Mouse (Mus musculus) liver, postnatal 0 days (tissue): Measurements from ENCODE around the gene Sympk. TPM values are rescaled to one million over a fixed set of nuclear protein-coding genes. Genes with fewer than 3 reads are reported as not detected.

Experiments used
- ATAC-seq: fragments of 200-750 bp; cut with Nextera tagmentation; 2 replicates; pipeline ENCODE4 v1.8.0; 2017; ENCODE audit warnings: mild to moderate bottlenecking, moderate library complexity
- DNase-seq: peaks from one replicate; pipeline ENCODE4 v3.0.0-alpha.2; 2016
- H3K27ac ChIP-seq: fragments of 300-500 bp; sonication (generic); 2 replicates; pipeline ENCODE4 v1.5.1; 2014; ENCODE audit warnings: antibody characterized with exemption, moderate library complexity, mild to moderate bottlenecking, low read depth
- H3K27me3 ChIP-seq: fragments of 300-500 bp; sonication (generic); 2 replicates; pipeline ENCODE4 v1.6.1; 2014; ENCODE audit warnings: low read length, control low read depth, mixed read lengths; ENCODE audit not compliant: insufficient read depth
- H3K36me3 ChIP-seq: fragments of 300-500 bp; sonication (generic); replicated peaks from 2 replicates; pipeline ENCODE4 v1.6.1; 2014; ENCODE audit warnings: mild to moderate bottlenecking, control low read depth, low read length, moderate library complexity, mixed read lengths; ENCODE audit not compliant: insufficient read depth
- H3K4me1 ChIP-seq: fragments of 300-500 bp; sonication (generic); 2 replicates; pipeline ENCODE4 v1.6.1; 2014; ENCODE audit warnings: antibody characterized with exemption, mild to moderate bottlenecking, control low read depth; ENCODE audit not compliant: insufficient read depth
- H3K4me2 ChIP-seq: fragments of 300-500 bp; sonication (generic); 2 replicates; pipeline ENCODE4 v1.6.1; 2014; ENCODE audit warnings: low read depth, mild to moderate bottlenecking, low read length, moderate library complexity, mixed read lengths
- H3K4me3 ChIP-seq: fragments of 300-500 bp; sonication (generic); 2 replicates; pipeline ENCODE4 v1.5.1; 2014; ENCODE audit warnings: low read depth, low read length
- H3K9ac ChIP-seq: fragments of 300-500 bp; sonication (generic); replicated peaks from 2 replicates; pipeline ENCODE4 v1.6.1; 2014; ENCODE audit warnings: mild to moderate bottlenecking, moderate library complexity
- H3K9me3 ChIP-seq: fragments of 300-500 bp; sonication (generic); 2 replicates; pipeline ENCODE4 v1.6.1; 2016; ENCODE audit warnings: mild to moderate bottlenecking, control low read depth, low read length, mixed read lengths
- CTCF ChIP-seq: sonication (generic); IDR thresholded peaks from 2 replicates; pipeline ENCODE4 v1.5.1; 2016; ENCODE audit warnings: antibody characterized with exemption, low read depth
- EP300 ChIP-seq: IDR thresholded peaks from 2 replicates; pipeline ENCODE4 v1.6.1; 2016; ENCODE audit warnings: antibody characterized with exemption, low read depth, mild to moderate bottlenecking
- WGBS: fragments of 180-500 bp; shearing (Covaris S2); extraction: QIAGEN DNeasy Blood & Tissue Kit; methylation state at CpG from one replicate; pipeline ENCODE4 v1.1.7; 2014; ENCODE audit not compliant: insufficient replicate concordance; 5-methylcytosine and 5-hydroxymethylcytosine counted together
- polyA plus RNA-seq: library from polyadenylated mRNA; unstranded; fragments of >200 nt; fragmentation: Nextera tagmentation; extraction: Ambion mirVana; gene quantifications from 2 replicates; pipeline ENCODE4 v1.2.1, GENCODE M21; 2015

The Sympk gene
- 6.9 and 7.1 TPM in 2 replicates for polyA plus RNA-seq

- peak within 1 kb of the TSS; percentile 100 for H3K4me3 ChIP-seq
- H3K27me3 ChIP-seq: peaks cover 16% of the 10 kb centered on the region
- ATAC-seq: peak; percentile 91
- peaks cover 24% of the 10 kb centered on the region for H3K4me1 ChIP-seq
- H3K9me3 ChIP-seq: no peaks in the 10 kb centered on the region
- TF ChIP-seq EP300: no peak; the same call in 1 of the 2 replicates
- TF ChIP-seq CTCF: no peak
- peak; percentile 96 for DNase-seq
- H3K9ac ChIP-seq: peak within 1 kb of the TSS; percentile 97
- peaks cover 4% of the 10 kb centered on the region; the same call in 1 of the 2 replicates for H3K36me3 ChIP-seq
- peak within 1 kb of the TSS; percentile 98 for H3K4me2 ChIP-seq
- peak within 1 kb of the TSS; percentile 87 for H3K27ac ChIP-seq
- under 1% methylated on average over 34 of the region's 50 CpGs for WGBS
These were observed at the start of gene Sympk for GRCm38 (mm10) chr7:19024096-19024506. TSS of gene Sympk (plus strand) at chr7:19024377.

GRCm38 (mm10) chr7:18978381-18978780, 45.8 kb upstream of the Sympk start:
- TF ChIP-seq CTCF (no peak), EP300 (no peak)
- H3K36me3 ChIP-seq: no peaks in the 10 kb centered on the region
- DNase-seq (no peak), ATAC-seq (no peak)
- H3K27me3 ChIP-seq: no peaks in the 10 kb centered on the region
- H3K9ac ChIP-seq: no peak overlapping the region
- H3K27ac ChIP-seq: no peak overlapping the region
- no peak overlapping the region for H3K4me3 ChIP-seq
- H3K4me2 ChIP-seq: no peak overlapping the region
- no peaks in the 10 kb centered on the region for H3K9me3 ChIP-seq
- no peaks in the 10 kb centered on the region for H3K4me1 ChIP-seq
- WGBS: 91% methylated on average over 9 of the region's 9 CpGs

GRCm38 (mm10) chr7:18986503-18986902, 37.7 kb upstream of the Sympk start:
- no peak overlapping the region for H3K27ac ChIP-seq
- ATAC-seq (no peak), DNase-seq (no peak)
- no peak overlapping the region for H3K9ac ChIP-seq
- TF ChIP-seq CTCF: no peak
- peak; percentile 10; the same call in 1 of the 2 replicates for TF ChIP-seq EP300
- H3K4me2 ChIP-seq: no peak overlapping the region
- 58% methylated on average over 2 of the region's 2 CpGs for WGBS
- H3K4me1 ChIP-seq: peaks cover 8% of the 10 kb centered on the region
- H3K4me3 ChIP-seq: no peak overlapping the region
- H3K36me3 ChIP-seq: no peaks in the 10 kb centered on the region
- peaks cover 34% of the 10 kb centered on the region for H3K27me3 ChIP-seq
- H3K9me3 ChIP-seq: no peaks in the 10 kb centered on the region

GRCm38 (mm10) chr7:18987100-18987499, 37.1 kb upstream of the Sympk start, which contains the start of gene Nanos2:
TSS of gene Nanos2 (plus strand) at chr7:18987400.
- H3K27me3 ChIP-seq: peaks cover 40% of the 10 kb centered on the region
- H3K4me3 ChIP-seq: no peak within 1 kb of the TSS
- H3K4me1 ChIP-seq: peaks cover 14% of the 10 kb centered on the region
- H3K9me3 ChIP-seq: no peaks in the 10 kb centered on the region
- ATAC-seq (no peak), DNase-seq (no peak)
- no peaks in the 10 kb centered on the region for H3K36me3 ChIP-seq
- no peak within 1 kb of the TSS for H3K9ac ChIP-seq
- H3K4me2 ChIP-seq: no peak within 1 kb of the TSS
- TF ChIP-seq EP300: no peak
- TF ChIP-seq CTCF: no peak
- H3K27ac ChIP-seq: no peak within 1 kb of the TSS
- WGBS: 40% methylated on average over 2 of the region's 2 CpGs

GRCm38 (mm10) chr7:18987747-18988146, 36.4 kb upstream of the Sympk start:
- WGBS: 64% methylated on average over 13 of the region's 13 CpGs
- H3K9ac ChIP-seq: no peak overlapping the region
- DNase-seq: no peak
- no peak overlapping the region for H3K4me2 ChIP-seq
- no peak overlapping the region for H3K27ac ChIP-seq
- H3K9me3 ChIP-seq: no peaks in the 10 kb centered on the region
- peaks cover 46% of the 10 kb centered on the region for H3K27me3 ChIP-seq
- no peak for ATAC-seq
- peaks cover 16% of the 10 kb centered on the region for H3K4me1 ChIP-seq
- no peaks in the 10 kb centered on the region for H3K36me3 ChIP-seq
- TF ChIP-seq CTCF: no peak
- no peak for TF ChIP-seq EP300
- no peak overlapping the region for H3K4me3 ChIP-seq

- no peak overlapping the region for H3K4me2 ChIP-seq
- H3K4me3 ChIP-seq: no peak overlapping the region
- H3K9me3 ChIP-seq: no peaks in the 10 kb centered on the region
- no peak for TF ChIP-seq CTCF
- TF ChIP-seq EP300: no peak
- DNase-seq: no peak
- no peak overlapping the region for H3K9ac ChIP-seq
- WGBS: 63% methylated on average over 6 of the region's 6 CpGs
- H3K27me3 ChIP-seq: peaks cover 54% of the 10 kb centered on the region
- no peak for ATAC-seq
- no peaks in the 10 kb centered on the region for H3K36me3 ChIP-seq
- H3K4me1 ChIP-seq: peaks cover 16% of the 10 kb centered on the region
- no peak overlapping the region for H3K27ac ChIP-seq
These were observed 35.4 kb upstream of the Sympk start for GRCm38 (mm10) chr7:18988780-18989179.

- ATAC-seq (no peak), DNase-seq (no peak)
- peaks cover under 1% of the 10 kb centered on the region; the same call in 1 of the 2 replicates for H3K36me3 ChIP-seq
- no peaks in the 10 kb centered on the region for H3K9me3 ChIP-seq
- H3K4me1 ChIP-seq: peaks cover 16% of the 10 kb centered on the region
- no peak overlapping the region for H3K4me3 ChIP-seq
- H3K27ac ChIP-seq: no peak overlapping the region
- WGBS: 22% methylated on average over 5 of the region's 5 CpGs
- no peak for TF ChIP-seq CTCF
- peaks cover 54% of the 10 kb centered on the region for H3K27me3 ChIP-seq
- H3K4me2 ChIP-seq: no peak overlapping the region
- no peak overlapping the region for H3K9ac ChIP-seq
These were observed 34.2 kb upstream of the Sympk start for GRCm38 (mm10) chr7:18989995-18990394.
